Mouse (Mus musculus): ENCODE results near the gene Olfr1294. TPM values are rescaled to one million over a fixed set of nuclear protein-coding genes. Genes with fewer than 3 reads are reported as not detected.

Olfr1294 gene
- not detected in 2 replicates for polyA plus RNA-seq (2012; rRNA removed)

DNA sequence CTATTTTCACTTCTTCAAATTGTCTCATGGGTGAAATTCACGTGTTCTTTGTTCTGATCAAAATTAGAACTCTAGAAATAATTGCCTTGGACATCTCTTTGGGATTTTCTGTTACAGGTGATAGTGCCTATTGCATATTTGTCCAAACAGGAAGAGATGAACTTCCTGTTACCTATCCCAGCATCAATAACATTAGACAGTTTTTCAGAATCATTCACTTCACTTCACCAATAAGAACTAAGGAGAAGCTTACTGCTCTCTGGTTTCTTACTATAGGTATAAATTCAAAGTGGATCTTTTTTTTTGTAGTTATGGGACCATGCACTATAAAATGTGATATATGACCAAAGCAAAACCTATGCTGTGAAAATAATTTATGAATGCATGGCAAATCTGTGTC is at the start of gene Olfr1294:
Gene Olfr1294 (minus strand): TSS at position 101 of the 400 bp plus-strand sequence.
- Histone ChIP-seq H3K27me3 (ENCODE audit: control insufficient read depth, insufficient read depth, low read length) (no peaks in the 10 kb centered on the region), H3K27ac (ENCODE audit: insufficient read depth, low read depth, low read length) (no peak within 1 kb of the TSS), H3K4me1 (ENCODE audit: control insufficient read depth, insufficient read depth, insufficient read length, low read length) (no peaks in the 10 kb centered on the region), H3K36me3 (ENCODE audit: control insufficient read depth, insufficient read depth, low read length) (no peaks in the 10 kb centered on the region), H3K4me3 (ENCODE audit: low read depth, low read length) (no peak within 1 kb of the TSS)
- TF ChIP-seq POLR2A (IDR thresholded peaks at IDR 0.05; ENCODE audit: low read depth, low read length): no peak
- TF ChIP-seq CTCF (IDR thresholded peaks at IDR 0.05; ENCODE audit: extremely low read depth, insufficient read length, insufficient replicate concordance, low read depth, low read length): no peak
- 38% methylated on average over 1 of the region's 1 CpGs for WGBS

DNA sequence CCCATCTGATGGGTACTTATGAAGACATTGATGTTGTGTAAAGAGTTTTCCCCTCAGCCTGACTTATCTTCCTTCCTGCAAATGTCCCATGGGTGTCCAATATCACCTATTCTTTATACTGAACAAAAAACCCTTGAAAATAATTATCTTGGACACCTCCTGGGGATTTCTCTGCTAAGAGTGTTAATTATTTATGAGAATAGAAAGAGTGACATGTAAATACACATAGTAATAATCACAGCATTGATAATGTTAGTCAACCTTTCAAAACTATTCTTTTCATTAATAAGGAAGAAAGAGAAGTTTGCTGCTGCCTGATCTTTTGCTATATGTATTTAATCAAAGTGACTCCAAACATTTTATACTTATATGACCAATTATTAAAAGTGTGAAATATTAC is 29.5 kb upstream of the Olfr1294 start, which contains the start of gene Olfr1295:
Gene Olfr1295 (minus strand): TSS at position 101 of the 400 bp plus-strand sequence.
- no peaks in the 10 kb centered on the region for H3K27me3 ChIP-seq (ENCODE audit: control insufficient read depth, insufficient read depth, low read length)
- TF ChIP-seq CTCF (IDR thresholded peaks at IDR 0.05; ENCODE audit: extremely low read depth, insufficient read length, insufficient replicate concordance, low read depth, low read length) (no peak), POLR2A (IDR thresholded peaks at IDR 0.05; ENCODE audit: low read depth, low read length) (no peak)
- H3K27ac ChIP-seq (ENCODE audit: insufficient read depth, low read depth, low read length): no peak within 1 kb of the TSS
- H3K4me3 ChIP-seq (ENCODE audit: low read depth, low read length): no peak within 1 kb of the TSS
- H3K36me3 ChIP-seq (ENCODE audit: control insufficient read depth, insufficient read depth, low read length): no peaks in the 10 kb centered on the region
- no peaks in the 10 kb centered on the region for H3K4me1 ChIP-seq (ENCODE audit: control insufficient read depth, insufficient read depth, insufficient read length, low read length)

GRCm38 (mm10) chr2:111524903-111525302 is 15.2 kb downstream of the Olfr1294 start, which contains the start of gene Olfr1293-ps:
Olfr1293-ps (plus strand) TSS chr2:111525203.
- Histone ChIP-seq H3K27ac (ENCODE audit: insufficient read depth, low read depth, low read length) (no peak within 1 kb of the TSS), H3K27me3 (ENCODE audit: control insufficient read depth, insufficient read depth, low read length) (no peaks in the 10 kb centered on the region), H3K4me1 (ENCODE audit: control insufficient read depth, insufficient read depth, insufficient read length, low read length) (no peaks in the 10 kb centered on the region), H3K36me3 (ENCODE audit: control insufficient read depth, insufficient read depth, low read length) (no peaks in the 10 kb centered on the region), H3K4me3 (ENCODE audit: low read depth, low read length) (no peak within 1 kb of the TSS)
- WGBS: 90% methylated on average over 1 of the region's 1 CpGs
- TF ChIP-seq POLR2A (IDR thresholded peaks at IDR 0.05; ENCODE audit: low read depth, low read length): no peak

- Histone ChIP-seq H3K27me3 (ENCODE audit: control insufficient read depth, insufficient read depth, low read length) (no peaks in the 10 kb centered on the region), H3K4me3 (ENCODE audit: low read depth, low read length) (no peak overlapping the region), H3K36me3 (ENCODE audit: control insufficient read depth, insufficient read depth, low read length) (no peaks in the 10 kb centered on the region), H3K4me1 (ENCODE audit: control insufficient read depth, insufficient read depth, insufficient read length, low read length) (no peaks in the 10 kb centered on the region), H3K27ac (ENCODE audit: insufficient read depth, low read depth, low read length) (no peak overlapping the region)
- 82% methylated on average over 10 of the region's 10 CpGs for WGBS
- TF ChIP-seq POLR2A (IDR thresholded peaks at IDR 0.05; ENCODE audit: low read depth, low read length): no peak
- TF ChIP-seq CTCF (IDR thresholded peaks at IDR 0.05; ENCODE audit: extremely low read depth, insufficient read length, insufficient replicate concordance, low read depth, low read length): no peak
Measured at GRCm38 (mm10) chr2:111517451-111517850, 22.6 kb downstream of the Olfr1294 start.

- Histone ChIP-seq H3K4me1 (ENCODE audit: control insufficient read depth, insufficient read depth, insufficient read length, low read length) (no peaks in the 10 kb centered on the region), H3K36me3 (ENCODE audit: control insufficient read depth, insufficient read depth, low read length) (no peaks in the 10 kb centered on the region), H3K27me3 (ENCODE audit: control insufficient read depth, insufficient read depth, low read length) (no peaks in the 10 kb centered on the region), H3K4me3 (ENCODE audit: low read depth, low read length) (no peak within 1 kb of the TSS), H3K27ac (ENCODE audit: insufficient read depth, low read depth, low read length) (no peak within 1 kb of the TSS)
- WGBS: 92% methylated on average over 3 of the region's 3 CpGs
- no peak for TF ChIP-seq CTCF (IDR thresholded peaks at IDR 0.05; ENCODE audit: extremely low read depth, insufficient read length, insufficient replicate concordance, low read depth, low read length)
- no peak for TF ChIP-seq POLR2A (IDR thresholded peaks at IDR 0.05; ENCODE audit: low read depth, low read length)
Measured at GRCm38 (mm10) chr2:111496880-111497279, 43.2 kb downstream of the Olfr1294 start, which contains the start of gene Olfr1291-ps1. Olfr1291-ps1 (plus strand) TSS chr2:111497180.

GRCm38 (mm10) chr2:111493729-111494128 is 46.4 kb downstream of the Olfr1294 start, which contains the start of gene Olfr1290:
Olfr1290 (minus strand) TSS chr2:111493829.
- Histone ChIP-seq H3K27me3 (ENCODE audit: control insufficient read depth, insufficient read depth, low read length) (no peaks in the 10 kb centered on the region), H3K27ac (ENCODE audit: insufficient read depth, low read depth, low read length) (no peak within 1 kb of the TSS), H3K4me1 (ENCODE audit: control insufficient read depth, insufficient read depth, insufficient read length, low read length) (no peaks in the 10 kb centered on the region), H3K36me3 (ENCODE audit: control insufficient read depth, insufficient read depth, low read length) (no peaks in the 10 kb centered on the region), H3K4me3 (ENCODE audit: low read depth, low read length) (no peak within 1 kb of the TSS)
- WGBS: 69% methylated on average over 5 of the region's 5 CpGs
- TF ChIP-seq POLR2A (IDR thresholded peaks at IDR 0.05; ENCODE audit: low read depth, low read length) (no peak), CTCF (IDR thresholded peaks at IDR 0.05; ENCODE audit: extremely low read depth, insufficient read length, insufficient replicate concordance, low read depth, low read length) (no peak)

Other genes starting within 250 kb of the Olfr1294 start
- not detected in 2 replicates for gene Olfr1279, start 239.7 kb downstream of the Olfr1294 start, polyA plus RNA-seq (2012; rRNA removed)
- not detected in 2 replicates for gene Olfr1280, start 226.3 kb downstream of the Olfr1294 start, polyA plus RNA-seq (2012; rRNA removed)
- not detected in 2 replicates for gene Olfr1281, start 213.8 kb downstream of the Olfr1294 start, polyA plus RNA-seq (2012; rRNA removed)
- not detected in 2 replicates for gene Olfr1282, start 204.2 kb downstream of the Olfr1294 start, polyA plus RNA-seq (2012; rRNA removed)
- not detected in 2 replicates for gene Olfr1283, start 173.5 kb downstream of the Olfr1294 start, polyA plus RNA-seq (2012; rRNA removed)
- not detected in 2 replicates for gene Olfr1284, start 164.8 kb downstream of the Olfr1294 start, polyA plus RNA-seq (2012; rRNA removed)
- not detected in 2 replicates for gene Olfr1286, start 117.2 kb downstream of the Olfr1294 start, polyA plus RNA-seq (2012; rRNA removed)
- not detected in 2 replicates for gene Olfr1287, start 91.1 kb downstream of the Olfr1294 start, polyA plus RNA-seq (2012; rRNA removed)
- not detected in 2 replicates for gene Olfr1288, start 66.2 kb downstream of the Olfr1294 start, polyA plus RNA-seq (2012; rRNA removed)
- not detected in 2 replicates for gene Olfr1289, start 59.5 kb downstream of the Olfr1294 start, polyA plus RNA-seq (2012; rRNA removed)
- gene Olfr1290, start 46.5 kb downstream of the Olfr1294 start, polyA plus RNA-seq (2012; rRNA removed): not detected in 2 replicates
- gene Olfr1291-ps1, start 43.1 kb downstream of the Olfr1294 start, polyA plus RNA-seq (2012; rRNA removed): not detected in 2 replicates
- gene Olfr1293-ps, start 15.1 kb downstream of the Olfr1294 start, polyA plus RNA-seq (2012; rRNA removed): not detected in 2 replicates
- not detected in 2 replicates for gene Olfr1295, start 29.4 kb upstream of the Olfr1294 start, polyA plus RNA-seq (2012; rRNA removed)
- not detected in 2 replicates for gene Olfr1297, start 86.2 kb upstream of the Olfr1294 start, polyA plus RNA-seq (2012; rRNA removed)
- gene Olfr1298, start 108.9 kb upstream of the Olfr1294 start, polyA plus RNA-seq (2012; rRNA removed): not detected in 2 replicates
- not detected in 2 replicates for gene Olfr1299, start 121.1 kb upstream of the Olfr1294 start, polyA plus RNA-seq (2012; rRNA removed)
- not detected in 2 replicates for gene Olfr1301, start 210.7 kb upstream of the Olfr1294 start, polyA plus RNA-seq (2012; rRNA removed)
- gene Olfr1302, start 237.1 kb upstream of the Olfr1294 start, polyA plus RNA-seq (2012; rRNA removed): not detected in 2 replicates